Mouse (Mus musculus) C2C12 (cell line): ENCODE data around the gene Nab2.

ENCODE experiments used
- CTCF ChIP-seq: IDR thresholded peaks from one replicate; pipeline ENCODE4 v1.5.1; 2011; ENCODE audit not compliant: control insufficient read depth, insufficient read depth, insufficient read length
- FOSL1 ChIP-seq: IDR thresholded peaks from one replicate; pipeline ENCODE4 v1.8.0; 2011; ENCODE audit warnings: mild to moderate bottlenecking, low read length; ENCODE audit not compliant: poor library complexity, insufficient read depth, severe bottlenecking
- MAX ChIP-seq: IDR thresholded peaks from one replicate; pipeline ENCODE4 v1.6.1; 2011; ENCODE audit warnings: mild to moderate bottlenecking, control low read depth
- MYOD1 ChIP-seq: IDR thresholded peaks from one replicate; pipeline ENCODE4 v1.6.1; 2011; ENCODE audit warnings: low read depth; ENCODE audit not compliant: control insufficient read depth, insufficient read length
- USF1 ChIP-seq: IDR thresholded peaks from one replicate; pipeline ENCODE4 v1.6.1; 2011; ENCODE audit warnings: low read depth, mild to moderate bottlenecking, control low read depth, moderate library complexity

DNA sequence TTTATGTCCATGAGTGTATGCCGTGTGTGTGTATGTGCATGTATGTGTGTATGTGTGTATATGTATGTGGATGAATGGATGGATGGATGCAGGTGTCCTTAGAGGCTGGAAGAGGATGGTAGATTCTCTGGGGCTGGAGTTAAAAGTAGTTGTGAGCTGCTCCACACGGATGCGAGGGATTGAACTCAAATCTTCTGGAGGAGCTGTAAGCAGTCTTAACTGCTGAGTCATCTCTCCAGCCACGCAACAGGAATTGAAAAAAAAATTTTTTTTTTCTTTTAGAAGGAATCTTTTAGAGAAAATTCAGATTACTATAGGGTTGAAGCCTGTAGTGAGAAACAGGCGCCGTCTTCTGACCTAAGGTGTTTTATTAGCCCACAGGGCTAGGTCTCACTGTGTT is 14.5 kb upstream of the Nab2 start:
- no peak for TF ChIP-seq CTCF
- no peak for TF ChIP-seq MAX
- no peak for TF ChIP-seq USF1
- no peak for TF ChIP-seq MYOD1
- no peak for TF ChIP-seq FOSL1
